Mouse (Mus musculus): ENCODE measurements around the gene Ext2.

Ext2 gene

DNA sequence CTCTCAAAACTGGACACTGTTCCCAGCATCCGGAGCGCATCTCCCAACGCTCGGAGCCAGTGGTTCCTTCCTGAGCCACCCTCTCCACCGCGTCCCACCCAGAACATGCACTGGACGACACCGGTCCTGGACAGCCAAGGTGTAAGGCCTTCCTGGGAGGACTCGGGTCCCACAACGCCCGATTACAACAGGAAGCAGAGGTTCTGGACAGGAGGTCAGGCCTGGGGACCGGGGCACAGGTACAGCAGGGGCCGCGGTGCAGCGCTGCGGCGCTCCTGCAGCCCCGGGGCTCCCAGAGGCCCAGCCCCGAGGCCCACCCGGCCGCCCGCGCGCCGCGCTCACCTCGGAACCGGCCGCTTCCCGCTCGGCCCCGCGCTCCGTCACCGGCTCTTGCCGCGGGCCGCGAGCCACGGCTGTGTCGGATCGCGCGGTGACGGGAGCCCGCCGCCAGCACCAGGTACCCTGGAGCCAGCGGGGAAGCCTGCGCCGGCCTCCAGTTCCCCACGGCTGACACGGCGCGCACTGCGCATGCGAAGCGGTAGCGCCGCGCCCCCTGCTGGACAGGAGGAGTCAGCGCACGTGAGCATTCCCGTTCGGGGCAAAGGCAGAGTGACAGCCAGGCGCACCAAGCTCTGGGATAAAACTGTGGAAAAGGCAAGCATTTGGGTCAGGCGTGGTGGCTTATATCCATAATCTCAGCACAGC lies at the start of gene Ext2:
Gene Ext2, minus strand, starts transcription at position 524 of the 705 bp plus-strand sequence.
- DNase-seq (ENCODE audit: low spot score): peak; percentile 75

DNA sequence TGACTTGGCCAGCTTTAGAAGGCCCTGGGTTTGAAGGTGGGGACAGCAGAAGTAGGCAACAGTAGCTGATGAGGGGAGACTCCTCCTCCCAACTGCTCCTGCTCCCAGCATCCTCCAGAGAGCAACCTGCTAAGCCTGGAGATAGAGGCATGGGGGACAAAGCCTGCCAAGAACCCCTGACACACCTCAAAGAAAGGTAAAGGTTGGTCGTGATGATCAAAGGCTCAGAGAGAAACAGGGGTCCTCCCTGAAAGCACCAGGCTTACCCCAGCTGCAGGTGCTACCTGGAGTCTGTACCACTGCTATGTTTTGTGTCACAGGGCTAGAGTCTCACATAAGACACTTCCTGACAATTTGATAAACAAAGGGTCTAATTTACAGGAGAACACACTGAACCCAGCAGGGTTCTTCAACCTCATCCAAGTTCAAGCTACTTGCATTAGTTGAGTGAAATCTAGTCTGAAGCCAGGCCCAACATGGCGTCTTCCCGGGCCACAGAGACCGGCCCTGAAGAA lies 49.1 kb upstream of the Ext2 start:
- DNase-seq (ENCODE audit: low spot score): no peak

DNA sequence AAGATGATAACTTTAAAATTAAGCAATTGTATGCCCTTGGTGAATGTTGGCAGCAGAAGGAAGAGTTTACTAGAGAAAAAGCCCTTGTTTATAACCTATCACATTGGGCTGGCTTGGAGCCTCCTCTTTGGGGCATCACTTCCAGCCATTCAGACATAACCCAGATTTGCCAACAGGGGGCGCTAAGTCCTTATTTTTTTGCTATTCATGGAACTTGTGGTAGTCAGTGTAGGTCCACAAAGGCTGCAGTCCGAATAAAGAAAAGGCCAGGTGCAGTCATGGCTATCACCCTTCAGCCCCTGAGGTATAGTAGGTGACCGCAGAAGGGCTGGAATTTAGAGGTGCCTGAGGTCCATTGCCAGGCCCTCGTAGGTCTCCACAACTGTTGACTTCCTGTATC lies 48.5 kb upstream of the Ext2 start:
- DNase-seq (ENCODE audit: low spot score): peak; percentile 70

DNA sequence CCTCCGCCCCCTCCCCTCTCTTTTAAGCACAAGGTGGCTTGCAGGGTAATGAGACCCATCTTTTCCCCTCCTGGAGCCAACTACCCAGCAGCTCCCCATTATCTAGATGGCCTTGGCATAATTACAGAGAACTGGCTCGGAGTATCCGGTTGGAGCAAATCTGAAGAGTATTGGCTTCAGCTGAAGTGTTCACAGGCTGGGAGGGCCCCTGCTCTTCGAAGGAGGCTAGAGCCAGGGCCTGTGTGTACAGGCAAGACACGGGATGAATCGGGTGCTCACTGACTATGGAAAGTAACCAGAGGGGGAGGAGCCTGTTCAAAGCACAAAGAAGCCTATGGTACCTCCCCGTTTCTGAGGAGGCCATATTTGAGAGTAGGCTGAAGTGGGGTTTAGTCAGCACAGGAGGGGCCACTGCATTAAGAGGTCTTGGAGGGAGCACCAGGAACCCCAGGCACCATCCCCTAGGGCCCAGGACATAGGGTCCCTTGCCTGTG lies 46.8 kb upstream of the Ext2 start, which contains the start of gene Accsl:
Gene Accsl, minus strand, starts transcription at position 51 of the 494 bp plus-strand sequence.
- no peak for DNase-seq (ENCODE audit: low spot score)

DNA sequence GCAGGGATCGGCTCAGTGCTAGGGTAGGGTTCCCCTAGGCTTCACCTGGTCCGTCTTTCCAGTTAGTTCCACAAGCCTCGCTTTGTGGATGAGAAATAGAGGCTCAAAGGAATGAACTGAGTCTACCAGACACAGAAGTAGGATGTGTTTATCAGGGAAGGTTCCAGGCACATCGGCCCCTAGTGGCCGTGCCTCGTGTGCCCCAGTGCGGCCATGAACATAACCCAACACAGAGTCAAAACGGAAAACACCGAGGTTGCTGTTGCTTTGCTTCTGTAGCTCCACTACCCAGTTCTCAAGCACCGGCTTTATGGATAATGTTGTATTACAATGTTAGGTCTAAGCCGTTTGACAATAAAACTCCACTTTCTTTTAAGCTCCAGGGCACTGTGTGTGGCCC lies 46.2 kb upstream of the Ext2 start:
- no peak for DNase-seq (ENCODE audit: low spot score)

DNA sequence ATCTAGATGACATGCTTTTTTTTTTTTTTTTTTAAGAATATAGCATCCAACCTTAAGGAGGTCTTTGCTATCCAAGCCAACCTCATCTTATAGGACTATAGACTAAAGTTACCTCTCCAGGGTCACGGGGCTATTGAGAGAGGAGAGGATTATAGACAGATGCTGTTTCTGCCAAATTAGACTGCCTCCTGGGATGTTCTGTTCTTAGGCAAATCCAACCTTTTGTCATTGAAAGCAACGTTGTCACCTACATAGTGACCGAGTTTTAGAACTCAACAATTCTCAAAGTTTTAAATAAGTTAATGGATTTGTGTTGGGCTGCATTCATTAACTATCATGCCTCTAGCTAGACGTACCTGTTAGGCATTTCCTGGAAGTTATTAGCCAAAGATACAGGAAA lies 40.9 kb upstream of the Ext2 start:
- no peak for DNase-seq (ENCODE audit: low spot score)

DNA sequence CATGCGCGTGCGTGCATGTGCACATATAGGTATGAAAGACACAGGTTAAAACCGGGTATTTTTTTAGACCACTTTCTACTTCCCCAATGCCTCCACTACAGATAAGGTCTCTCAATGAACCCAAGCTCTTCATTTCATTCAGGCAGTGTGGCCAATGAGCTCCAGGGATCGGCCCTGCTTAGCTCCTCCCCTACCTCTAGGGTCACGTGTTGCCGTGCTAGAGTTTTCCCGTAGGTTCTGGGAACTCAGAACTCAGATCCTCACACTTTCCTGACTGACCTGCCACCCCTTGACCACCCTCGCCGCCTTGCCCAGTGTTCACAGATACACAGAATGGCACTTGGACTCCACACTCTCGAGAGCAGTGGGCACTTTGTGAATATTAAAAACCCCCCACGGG lies 36.5 kb upstream of the Ext2 start:
- DNase-seq (ENCODE audit: low spot score): no peak

DNA sequence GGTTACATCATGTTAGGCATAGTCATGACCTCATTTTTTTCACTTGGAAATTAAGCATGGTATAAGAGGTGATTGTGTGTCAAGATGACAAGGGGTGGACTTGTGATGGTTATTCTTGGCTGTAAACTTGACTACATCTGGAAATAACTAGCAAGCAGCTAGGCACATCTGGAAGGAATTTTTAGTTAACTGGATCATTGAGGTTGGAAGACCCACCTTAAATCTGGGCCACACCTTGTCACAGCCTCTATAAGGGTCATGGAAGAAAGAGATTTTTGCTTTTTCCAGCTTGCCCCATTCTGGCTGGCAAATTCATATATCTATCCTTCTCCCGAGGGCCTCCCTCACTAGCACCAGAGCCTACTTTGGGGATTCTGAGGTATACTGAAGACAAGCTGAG lies 28.9 kb upstream of the Ext2 start:
- no peak for DNase-seq (ENCODE audit: low spot score)

DNA sequence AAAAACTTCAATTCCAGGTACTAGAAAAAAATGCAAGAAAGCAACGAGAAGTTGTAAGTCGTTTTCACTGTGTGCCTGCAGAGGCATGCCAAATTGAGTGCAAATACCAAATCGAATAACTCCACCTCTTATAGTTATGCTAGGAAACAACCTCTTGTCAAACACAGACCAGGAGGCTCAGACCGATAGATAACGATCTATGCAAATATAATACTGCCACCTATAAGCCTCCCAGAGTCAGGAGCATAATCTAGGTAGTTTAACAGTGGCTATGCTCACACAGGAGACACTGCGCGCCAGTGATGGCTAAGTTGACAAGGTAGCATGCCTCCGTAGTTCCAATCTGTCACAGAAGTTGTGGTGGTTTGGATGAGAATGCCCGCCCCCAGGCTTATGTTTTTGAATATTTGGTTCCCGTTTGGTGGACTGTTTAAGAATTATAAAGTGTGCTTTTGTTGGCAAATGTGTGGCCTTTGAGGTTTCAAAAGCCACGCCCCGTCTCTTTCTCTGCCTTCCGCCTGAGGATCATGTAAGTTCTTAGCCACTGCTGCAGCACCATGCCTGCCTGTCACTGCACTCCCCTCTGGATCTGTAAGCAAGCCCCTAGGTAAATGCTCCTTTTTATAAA lies 28.1 kb upstream of the Ext2 start:
- DNase-seq (ENCODE audit: low spot score): no peak

DNA sequence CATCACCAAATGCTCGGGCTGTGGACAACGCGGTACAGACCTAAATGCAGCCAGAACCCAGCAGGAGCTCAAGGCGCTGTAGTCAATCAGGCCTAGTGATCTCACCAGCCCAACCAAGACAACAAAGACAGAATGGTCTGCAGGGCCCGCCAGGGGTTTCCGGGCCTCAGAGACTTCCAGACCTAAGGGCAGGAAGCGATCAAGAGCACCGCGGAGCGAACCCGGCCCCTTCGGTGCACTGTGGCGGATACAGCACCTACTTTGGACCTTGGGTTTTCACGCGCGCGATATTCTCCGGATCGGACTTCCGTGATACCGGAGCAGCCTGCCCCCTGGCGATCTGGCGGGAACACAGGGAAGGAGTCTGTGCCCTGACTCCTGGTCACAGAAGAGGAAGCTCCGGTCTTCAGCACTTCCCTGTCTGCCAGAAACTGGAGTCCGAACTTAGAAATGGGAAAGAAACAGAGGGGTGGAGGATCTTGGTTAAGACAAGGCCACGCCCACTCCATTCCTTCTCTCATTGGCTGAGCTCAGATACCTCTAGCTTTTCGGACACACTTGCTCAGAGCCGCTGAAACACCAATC lies 27.2 kb upstream of the Ext2 start, which contains the start of gene Accs:
Gene Accs, minus strand, starts transcription at position 439 of the 585 bp plus-strand sequence.
- peak; percentile 23 for DNase-seq (ENCODE audit: low spot score)

DNA sequence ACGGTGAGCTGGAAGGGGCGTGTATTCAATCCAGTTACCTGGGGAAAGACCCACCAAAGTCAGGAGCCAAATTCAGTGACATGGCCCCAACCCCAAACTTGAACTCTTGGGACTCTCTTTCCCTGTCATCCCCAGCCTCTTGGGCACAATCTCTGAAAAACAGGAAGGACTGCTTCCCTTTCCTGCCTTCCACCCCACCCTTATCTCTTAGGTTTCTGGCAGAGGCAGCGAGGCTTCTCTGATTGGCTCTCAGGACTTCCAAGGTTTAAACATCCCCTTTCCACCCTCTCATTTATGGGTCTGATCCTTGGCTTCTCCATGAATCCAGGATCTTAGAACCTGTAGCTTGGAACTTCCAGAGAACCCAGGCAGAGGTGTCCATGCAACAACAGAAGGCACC lies 19.0 kb upstream of the Ext2 start:
- no peak for DNase-seq (ENCODE audit: low spot score)

DNA sequence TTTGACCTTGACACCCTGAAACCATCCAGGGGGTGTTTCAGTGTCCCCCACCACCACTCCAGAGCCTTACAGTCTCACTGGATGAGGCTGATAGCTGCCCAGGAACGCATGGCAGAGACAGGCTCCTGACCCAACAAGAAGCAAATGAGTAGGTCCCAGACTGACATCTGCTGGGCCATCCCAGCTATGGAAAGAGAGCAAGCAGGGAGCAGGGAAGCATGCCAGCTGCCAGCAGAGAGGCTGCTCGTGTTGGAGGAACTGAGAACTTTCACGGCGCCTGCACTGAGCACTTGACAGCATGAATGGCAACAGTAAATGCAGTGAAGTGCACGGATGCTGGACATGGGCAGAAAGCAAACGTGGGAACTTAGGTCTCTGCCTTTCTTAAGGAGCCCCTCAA lies 17.7 kb upstream of the Ext2 start:
- DNase-seq (ENCODE audit: low spot score): no peak

DNA sequence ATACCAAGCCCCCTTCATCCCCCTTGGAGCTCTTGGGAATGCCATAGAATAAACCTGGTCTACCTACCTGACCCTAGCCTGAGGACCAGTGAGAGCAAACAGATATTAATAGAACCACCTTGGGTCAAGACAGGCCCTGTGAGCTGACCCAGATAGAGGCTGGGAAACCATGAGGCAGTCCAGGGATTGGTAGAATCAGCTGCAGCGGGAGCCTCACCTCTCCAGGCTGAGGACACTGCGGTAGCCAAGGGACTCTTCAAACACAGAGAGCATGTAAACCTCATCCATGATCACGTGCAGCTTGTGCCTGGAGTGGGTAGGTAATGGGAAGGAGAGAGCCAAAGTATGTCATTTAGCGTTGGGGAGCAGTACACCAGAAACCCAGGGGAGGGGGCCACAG lies 16.6 kb upstream of the Ext2 start:
- no peak for DNase-seq (ENCODE audit: low spot score)

DNA sequence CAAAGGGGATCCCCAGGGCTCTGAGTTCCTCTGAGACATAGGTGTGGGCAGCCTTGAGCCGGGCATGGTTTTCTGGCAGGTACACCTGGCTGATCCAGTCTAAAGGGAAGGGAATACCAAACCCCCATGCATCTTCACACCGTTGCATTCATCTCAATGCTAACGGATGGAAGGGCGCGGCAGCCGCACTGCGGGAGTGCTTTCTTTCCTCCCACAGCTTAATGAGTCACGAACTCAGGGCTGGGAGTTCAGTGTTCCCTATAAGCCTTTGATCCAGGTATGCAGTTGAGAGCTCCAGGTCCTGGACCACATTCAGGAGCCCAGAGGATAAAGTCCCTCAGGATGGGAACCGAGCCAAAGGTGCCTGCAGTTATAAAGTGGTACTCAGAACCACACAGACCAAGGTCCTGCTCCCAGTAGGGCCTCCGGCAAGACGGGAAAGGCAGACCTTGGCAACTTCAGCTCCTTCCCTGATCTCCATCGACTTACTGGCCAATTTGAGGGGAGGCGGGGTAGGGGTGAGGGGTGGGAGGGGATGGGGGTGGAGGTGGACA lies 13.9 kb upstream of the Ext2 start:
- DNase-seq (ENCODE audit: low spot score): no peak

DNA sequence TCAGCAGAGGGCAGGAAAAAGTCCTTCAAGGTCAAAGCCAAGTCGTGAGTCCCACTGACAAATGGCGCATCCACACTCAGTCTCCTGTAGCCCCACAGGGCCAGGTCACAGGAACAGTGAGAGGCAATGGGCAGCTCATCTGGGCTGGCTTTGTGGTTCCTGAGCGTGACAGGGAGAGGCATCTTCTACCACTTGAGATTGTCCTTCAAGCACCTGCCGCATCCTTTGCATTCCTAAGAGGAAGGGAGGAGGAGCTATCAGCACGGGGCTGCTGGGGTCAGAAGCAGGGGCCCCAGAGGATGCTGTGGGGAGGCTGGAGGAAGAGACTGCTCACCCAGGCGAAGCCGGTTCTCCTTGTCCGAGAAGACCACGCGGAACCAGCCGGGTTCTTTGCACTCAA lies 13.2 kb upstream of the Ext2 start:
- no peak for DNase-seq (ENCODE audit: low spot score)

DNA sequence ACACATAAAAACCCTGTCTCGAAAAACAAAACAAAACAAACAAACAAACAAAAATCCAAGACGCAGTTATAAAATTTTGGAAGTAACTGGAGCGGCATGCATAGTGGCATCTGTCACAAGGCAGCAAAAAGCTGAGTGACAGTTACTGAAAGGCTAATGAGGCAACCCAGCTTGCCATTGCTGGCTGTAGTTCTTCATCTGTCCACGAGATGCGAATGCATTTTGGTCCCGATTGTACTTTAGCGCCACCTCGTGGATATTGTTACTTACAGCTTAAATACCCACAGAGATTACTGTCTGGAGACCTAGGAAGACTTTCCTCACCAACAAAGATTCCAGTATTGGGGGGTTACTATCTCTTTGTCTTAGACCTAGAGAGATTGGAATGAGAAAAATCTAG lies 1.2 kb upstream of the Ext2 start:
- peak; percentile 53 for DNase-seq (ENCODE audit: low spot score)

DNA sequence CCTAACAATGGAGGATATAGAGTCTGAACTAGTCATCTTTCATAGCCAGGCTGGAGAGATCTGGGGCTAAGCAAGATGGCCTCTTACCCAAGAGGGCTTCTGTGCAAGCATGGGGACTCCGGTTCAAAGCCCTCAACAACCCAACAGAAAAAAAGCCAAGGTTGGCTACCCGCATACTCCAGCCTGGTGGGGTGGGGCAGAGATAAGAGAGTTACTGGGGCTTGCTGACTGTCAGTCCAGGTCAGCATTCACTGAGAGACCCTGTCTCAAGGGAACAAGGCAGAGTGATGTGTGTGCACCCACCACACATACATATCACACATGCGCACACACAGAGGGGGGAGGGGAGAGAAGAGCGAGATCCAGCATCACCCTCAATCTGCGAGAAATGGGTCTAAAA lies 4.6 kb downstream of the Ext2 start:
- no peak for DNase-seq (ENCODE audit: low spot score)

DNA sequence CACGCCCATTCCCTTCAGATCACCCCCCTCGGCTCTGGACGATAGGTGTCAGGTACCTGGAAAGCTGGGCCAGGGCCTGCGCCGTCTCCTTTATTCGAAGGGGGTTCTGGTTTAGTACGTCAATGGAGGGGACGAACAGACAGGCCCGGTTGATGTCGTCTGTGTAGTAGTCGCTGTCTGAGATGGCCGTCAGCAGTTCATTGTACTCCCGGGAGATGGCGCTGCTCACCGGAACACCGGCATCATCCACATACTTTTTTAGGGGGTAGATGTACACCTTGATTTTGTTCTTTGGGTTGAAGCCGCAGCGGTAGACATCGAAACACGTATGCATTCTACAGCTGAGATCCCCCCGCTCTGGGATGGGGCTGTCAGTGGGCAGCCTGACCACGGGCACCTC lies 9.0 kb downstream of the Ext2 start:
- no peak for DNase-seq (ENCODE audit: low spot score)

DNA sequence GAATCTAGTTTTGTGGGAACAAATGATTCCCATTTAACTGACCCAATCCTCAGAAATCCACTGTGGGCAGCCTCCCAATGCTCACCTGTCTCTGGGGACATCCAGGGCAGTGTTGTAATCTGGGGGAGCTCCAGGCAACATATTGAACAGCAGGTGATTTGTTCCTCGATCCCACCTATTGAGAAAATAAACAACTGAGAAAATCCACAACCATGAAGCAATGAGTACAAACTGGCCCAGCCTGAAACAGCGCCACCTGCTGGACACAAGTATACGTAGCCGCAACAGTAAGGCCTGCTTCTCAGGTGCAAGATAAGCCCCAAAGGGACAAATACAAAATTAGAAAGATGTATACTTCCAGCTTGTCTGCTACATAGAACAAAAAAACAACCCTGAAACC lies 10.6 kb downstream of the Ext2 start:
- no peak for DNase-seq (ENCODE audit: low spot score)

DNA sequence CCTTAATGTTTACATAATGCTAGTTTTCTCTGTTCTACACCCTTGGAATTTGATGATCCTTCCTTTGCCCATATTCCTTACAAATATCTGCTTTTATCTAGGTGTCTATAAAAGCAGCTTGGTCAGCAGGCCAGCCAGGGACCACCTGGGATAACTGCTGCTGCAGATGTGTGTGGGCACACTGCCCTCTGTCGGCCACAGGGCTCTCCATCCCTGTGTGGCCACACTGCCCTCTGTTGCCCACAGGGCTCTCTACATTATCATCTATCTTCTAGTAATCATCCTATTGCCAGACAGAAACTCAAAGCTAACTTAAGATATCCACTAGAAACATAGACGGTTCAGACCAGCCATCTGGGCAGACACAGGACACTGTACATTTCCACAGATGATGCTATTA lies 12.4 kb downstream of the Ext2 start:
- DNase-seq (ENCODE audit: low spot score): no peak

DNA sequence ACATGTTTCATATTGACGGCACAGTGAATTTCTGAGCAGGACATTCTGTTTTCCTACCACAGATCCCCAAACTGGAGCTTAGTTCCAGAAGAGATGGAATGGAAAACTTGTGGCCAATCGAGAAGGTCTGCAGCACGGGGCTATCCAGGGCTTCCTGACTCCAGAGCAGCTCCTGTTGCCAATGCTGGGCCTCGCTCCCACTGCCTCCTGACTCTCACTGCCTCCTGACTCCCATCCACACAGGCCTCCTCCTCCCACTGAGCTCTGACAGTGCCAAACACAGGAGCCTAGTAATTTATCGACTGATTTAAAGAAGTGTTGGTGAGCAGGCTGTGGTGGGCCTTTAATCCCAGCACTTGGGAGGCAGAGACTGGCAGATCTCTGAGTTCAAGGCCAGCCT lies 14.3 kb downstream of the Ext2 start:
- DNase-seq (ENCODE audit: low spot score): no peak

DNA sequence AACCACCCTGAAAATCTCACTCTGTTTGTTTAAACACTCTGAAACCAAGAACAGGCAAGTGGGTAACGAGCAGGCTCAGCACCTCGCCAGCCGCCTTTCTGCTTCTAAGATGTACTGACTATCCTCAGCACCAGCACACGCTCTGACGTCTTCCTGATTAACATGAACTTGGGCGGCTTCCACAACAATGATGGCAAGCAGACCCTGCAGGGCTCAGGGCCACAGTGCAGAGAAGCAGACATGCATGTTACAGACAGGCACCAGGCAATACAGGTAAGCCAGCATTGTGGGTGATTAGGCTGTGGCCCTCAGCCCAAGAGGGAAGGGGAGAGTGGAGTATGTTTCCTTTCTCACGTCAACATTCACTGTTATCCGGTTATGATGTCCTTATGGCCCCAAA lies 14.9 kb downstream of the Ext2 start:
- no peak for DNase-seq (ENCODE audit: low spot score)
